Mouse (Mus musculus) embryonic fibroblast, embryonic 13.5 days (primary cell): Measurements from ENCODE around the gene Exoc8.

Experiments
- CTCF ChIP-seq: IDR thresholded peaks from 2 replicates; pipeline ENCODE4 v1.5.1; 2011; ENCODE audit warnings: mild to moderate bottlenecking, control low read depth, low read length, moderate library complexity, borderline replicate concordance; ENCODE audit not compliant: insufficient read depth
- POLR2A ChIP-seq: IDR thresholded peaks from 2 replicates; pipeline ENCODE4 v1.6.1; 2011; ENCODE audit warnings: low read depth, mild to moderate bottlenecking, control low read depth, low read length, moderate library complexity

- TF ChIP-seq POLR2A, result 0 out of 2 replicates have a peak, but pooled peaks have one; percentile 50
- peak; percentile 76; the same call in 1 of the 2 replicates for TF ChIP-seq CTCF
Observed at GRCm38 (mm10) chr8:124896632-124897385, 696 bp downstream of the Exoc8 start.
